Mouse (Mus musculus) limb, embryonic 14.5 days (tissue): ENCODE data around the gene Cd34. TPM values are rescaled to one million over a fixed set of nuclear protein-coding genes. Genes with fewer than 3 reads are reported as not detected.

ENCODE experiments used
- ATAC-seq: fragments of 200-750 bp; cut with Nextera tagmentation; 2 replicates; pipeline ENCODE4 v1.8.0; 2017; ENCODE audit warnings: low read depth, moderate number of reproducible peaks, moderate TSS enrichment; ENCODE audit not compliant: low FRiP score
- DNase-seq: peaks from one replicate; pipeline ENCODE4 v3.0.0-alpha.2; 2015; ENCODE audit warnings: low spot score
- H3K27ac ChIP-seq: fragments of 300-500 bp; sonication (generic); replicated peaks from 2 replicates; pipeline ENCODE4 v1.5.1; 2014; ENCODE audit warnings: low read depth, mild to moderate bottlenecking, low read length, moderate library complexity, mixed read lengths
- H3K27me3 ChIP-seq: fragments of 300-500 bp; sonication (generic); 2 replicates; pipeline ENCODE4 v1.6.1; 2014; ENCODE audit warnings: low read length, mixed read lengths; ENCODE audit not compliant: control insufficient read depth, insufficient read depth
- H3K36me3 ChIP-seq: fragments of 300-500 bp; sonication (generic); 2 replicates; pipeline ENCODE4 v1.6.1; 2014; ENCODE audit warnings: mild to moderate bottlenecking, low read length, moderate library complexity, mixed read lengths; ENCODE audit not compliant: control insufficient read depth, insufficient read depth
- H3K4me1 ChIP-seq: fragments of 300-500 bp; sonication (generic); 2 replicates; pipeline ENCODE4 v1.6.1; 2014; ENCODE audit warnings: antibody characterized with exemption, low read length, mixed read lengths; ENCODE audit not compliant: control insufficient read depth, insufficient read depth
- H3K4me2 ChIP-seq: fragments of 300-500 bp; sonication (generic); replicated peaks from 2 replicates; pipeline ENCODE4 v1.6.1; 2014; ENCODE audit warnings: low read depth, mild to moderate bottlenecking, low read length, moderate library complexity; ENCODE audit not compliant: severe bottlenecking
- H3K4me3 ChIP-seq: fragments of 300-500 bp; sonication (generic); replicated peaks from 2 replicates; pipeline ENCODE4 v1.5.1; 2014; ENCODE audit warnings: low read length
- H3K9ac ChIP-seq: fragments of 300-500 bp; sonication (generic); 2 replicates; pipeline ENCODE4 v1.6.1; 2014; ENCODE audit warnings: mild to moderate bottlenecking, low read depth, low read length, moderate library complexity; ENCODE audit not compliant: severe bottlenecking
- H3K9me3 ChIP-seq: fragments of 300-500 bp; sonication (generic); 2 replicates; pipeline ENCODE4 v1.6.1; 2016; ENCODE audit warnings: low read length; ENCODE audit not compliant: control insufficient read depth
- POLR2A ChIP-seq: fragments of 200-500 bp; IDR thresholded peaks from 2 replicates; pipeline ENCODE4 v1.8.0; 2012; ENCODE audit warnings: inconsistent platforms, mild to moderate bottlenecking, moderate library complexity, borderline replicate concordance; ENCODE audit not compliant: insufficient read depth, insufficient read length; ENCODE audit errors: extremely low read depth
- WGBS: fragments of 180-500 bp; shearing (Covaris S2); extraction: QIAGEN DNeasy Blood & Tissue Kit; methylation state at CpG from one replicate; pipeline ENCODE4 v1.1.7; 2014; 5-methylcytosine and 5-hydroxymethylcytosine counted together
- polyA plus RNA-seq, 2 experiments: library from polyadenylated mRNA; depleted of rRNA in 1 of 2; stranded (reverse) in 1 of 2; unstranded in 1 of 2; fragments of >200 nt; fragmentation: Nextera tagmentation in 1 of 2; extraction: Ambion mirVana in 1 of 2; gene quantifications; 2 replicates each; pipeline versions ENCODE4 v1.2.1 to v1.2.3; 2012 to 2014

Cd34 gene
- polyA plus RNA-seq, 2 experiments: 80.0 to 108 TPM

DNA sequence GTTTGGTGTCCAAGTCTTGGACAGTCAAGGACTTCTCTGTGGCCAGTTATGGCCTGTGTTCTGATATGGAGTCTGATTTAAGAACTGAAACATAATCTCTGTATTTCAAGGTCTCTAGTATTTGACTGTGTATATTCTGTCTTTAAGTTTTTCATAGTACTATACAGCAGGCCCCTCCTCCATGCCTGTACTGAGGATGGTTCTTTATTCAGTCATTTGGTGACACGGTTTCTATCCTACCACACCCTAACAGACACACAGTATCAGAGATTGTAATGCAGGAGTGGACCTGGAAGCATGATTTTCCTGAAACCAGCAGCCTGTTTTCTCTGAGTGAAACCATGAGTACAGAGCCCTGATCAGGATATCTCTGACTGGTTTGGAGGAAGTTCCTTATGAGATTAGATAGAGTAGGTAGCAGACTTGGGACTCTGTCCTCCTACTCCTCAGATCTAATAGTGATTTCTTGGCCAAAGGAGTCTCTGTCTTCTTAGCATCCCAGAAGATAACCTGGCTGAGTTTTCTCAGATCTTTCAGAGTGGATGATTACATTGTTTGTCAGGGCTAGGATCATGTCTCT is 54.9 kb downstream of the Cd34 start:
- DNase-seq: no peak

GRCm38 (mm10) chr1:194994262-194994661 is 55.6 kb downstream of the Cd34 start:
- H3K4me1 ChIP-seq: no peaks in the 10 kb centered on the region
- no peak overlapping the region for H3K27ac ChIP-seq
- WGBS: 68% methylated on average over 5 of the region's 5 CpGs
- TF ChIP-seq POLR2A: no peak
- no peak overlapping the region for H3K4me3 ChIP-seq
- no peak for ATAC-seq
- H3K27me3 ChIP-seq: no peaks in the 10 kb centered on the region
- H3K9ac ChIP-seq: no peak overlapping the region
- H3K36me3 ChIP-seq: no peaks in the 10 kb centered on the region
- DNase-seq: no peak
- H3K9me3 ChIP-seq: no peaks in the 10 kb centered on the region
- no peak overlapping the region for H3K4me2 ChIP-seq

More for the DNA sequence above, 54.9 kb downstream of the Cd34 start:
- WGBS: 78% methylated on average over 1 of the region's 1 CpGs
- Histone ChIP-seq H3K9ac (no peak overlapping the region), H3K36me3 (no peaks in the 10 kb centered on the region), H3K4me1 (no peaks in the 10 kb centered on the region), H3K27me3 (no peaks in the 10 kb centered on the region), H3K9me3 (no peaks in the 10 kb centered on the region), H3K27ac (no peak overlapping the region), H3K4me3 (no peak overlapping the region), H3K4me2 (no peak overlapping the region)
- no peak for ATAC-seq
- TF ChIP-seq POLR2A: no peak

DNA sequence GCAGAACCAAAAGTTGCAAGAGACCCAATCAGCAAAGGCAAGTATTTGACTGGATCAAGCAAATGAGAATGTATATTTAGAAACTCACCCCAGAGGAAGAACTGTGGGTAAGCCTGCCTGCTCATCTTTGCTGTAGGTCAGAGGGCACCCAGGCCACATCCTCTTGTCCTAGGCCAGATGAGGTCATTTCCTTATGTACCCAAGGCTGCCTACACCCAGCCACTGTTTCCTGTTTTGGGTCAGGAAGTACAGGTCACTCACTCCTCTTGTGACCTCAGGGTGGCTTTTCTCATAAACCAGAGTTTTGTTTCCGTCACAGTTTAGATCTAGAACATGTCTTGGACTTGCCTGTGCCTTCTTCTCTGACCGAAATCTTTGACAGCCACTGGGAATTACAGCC is 56.6 kb downstream of the Cd34 start:
- TF ChIP-seq POLR2A: no peak
- Histone ChIP-seq H3K4me2 (no peak overlapping the region), H3K9ac (no peak overlapping the region), H3K4me1 (no peaks in the 10 kb centered on the region), H3K9me3 (no peaks in the 10 kb centered on the region), H3K4me3 (no peak overlapping the region), H3K27ac (no peak overlapping the region), H3K27me3 (no peaks in the 10 kb centered on the region), H3K36me3 (no peaks in the 10 kb centered on the region)
- WGBS: 65% methylated on average over 2 of the region's 2 CpGs
- ATAC-seq: no peak
- DNase-seq: no peak

- no peaks in the 10 kb centered on the region for H3K4me1 ChIP-seq
- no peak overlapping the region for H3K4me2 ChIP-seq
- no peaks in the 10 kb centered on the region for H3K9me3 ChIP-seq
- H3K4me3 ChIP-seq: no peak overlapping the region
- H3K27ac ChIP-seq: no peak overlapping the region
- H3K9ac ChIP-seq: no peak overlapping the region
- DNase-seq (no peak), ATAC-seq (no peak)
- no peaks in the 10 kb centered on the region for H3K36me3 ChIP-seq
- H3K27me3 ChIP-seq: no peaks in the 10 kb centered on the region
- 80% methylated on average over 1 of the region's 1 CpGs for WGBS
- no peak for TF ChIP-seq POLR2A
These were observed 59.8 kb downstream of the Cd34 start for GRCm38 (mm10) chr1:194998396-194998795.

GRCm38 (mm10) chr1:195003328-195003727 is 64.7 kb downstream of the Cd34 start:
- Histone ChIP-seq H3K9me3 (no peaks in the 10 kb centered on the region), H3K4me3 (no peak overlapping the region), H3K4me1 (no peaks in the 10 kb centered on the region), H3K36me3 (no peaks in the 10 kb centered on the region), H3K9ac (no peak overlapping the region), H3K27me3 (no peaks in the 10 kb centered on the region), H3K4me2 (no peak overlapping the region), H3K27ac (no peak overlapping the region)
- 83% methylated on average over 4 of the region's 4 CpGs for WGBS
- DNase-seq: no peak
- TF ChIP-seq POLR2A: no peak
- no peak for ATAC-seq

- Histone ChIP-seq H3K9me3 (no peaks in the 10 kb centered on the region), H3K4me2 (no peak overlapping the region), H3K4me1 (no peaks in the 10 kb centered on the region), H3K27me3 (no peaks in the 10 kb centered on the region), H3K36me3 (no peaks in the 10 kb centered on the region), H3K27ac (no peak overlapping the region), H3K9ac (no peak overlapping the region), H3K4me3 (no peak overlapping the region)
- WGBS: 79% methylated on average over 1 of the region's 1 CpGs
- ATAC-seq (no peak), DNase-seq (no peak)
- TF ChIP-seq POLR2A: no peak
These were observed 65.6 kb downstream of the Cd34 start for GRCm38 (mm10) chr1:195004194-195004593.
